Mouse (Mus musculus) midbrain, embryonic 10.5 days (tissue): ENCODE measurements around the gene Pdlim3. TPM values are rescaled to one million over a fixed set of nuclear protein-coding genes. Genes with fewer than 3 reads are reported as not detected.

Experiments
- DNase-seq: peaks from one replicate; pipeline ENCODE4 v3.0.0-alpha.2; 2017; ENCODE audit warnings: low spot score
- H3K27ac ChIP-seq: fragments of 300-500 bp; sonication (generic); replicated peaks from 2 replicates; pipeline ENCODE4 v1.5.1; 2016; ENCODE audit warnings: mild to moderate bottlenecking
- H3K27me3 ChIP-seq: fragments of 300-500 bp; sonication (generic); 2 replicates; pipeline ENCODE4 v1.6.1; 2016; ENCODE audit warnings: low read depth, mild to moderate bottlenecking; ENCODE audit not compliant: poor library complexity, severe bottlenecking
- H3K36me3 ChIP-seq: fragments of 300-500 bp; sonication (generic); 2 replicates; pipeline ENCODE4 v1.6.1; 2016; ENCODE audit warnings: mild to moderate bottlenecking, moderate library complexity
- H3K4me1 ChIP-seq: fragments of 300-500 bp; sonication (generic); 2 replicates; pipeline ENCODE4 v1.6.1; 2016
- H3K4me3 ChIP-seq: fragments of 300-500 bp; sonication (generic); 2 replicates; pipeline ENCODE4 v1.5.1; 2016; ENCODE audit warnings: mild to moderate bottlenecking, moderate library complexity
- H3K9me3 ChIP-seq: fragments of 300-500 bp; sonication (generic); replicated peaks from 2 replicates; pipeline ENCODE4 v1.6.1; 2016; ENCODE audit warnings: mild to moderate bottlenecking
- WGBS: fragments of 180-500 bp; shearing (Covaris S2); methylation state at CpG from one replicate; pipeline ENCODE4 v1.1.7; 2016; 5-methylcytosine and 5-hydroxymethylcytosine counted together
- polyA plus RNA-seq: library from polyadenylated mRNA; unstranded; fragments of >200 nt; fragmentation: Nextera tagmentation; extraction: Ambion mirVana; gene quantifications from 2 replicates; pipeline ENCODE4 v1.2.1, GENCODE M21; 2016

The Pdlim3 gene
- polyA plus RNA-seq, 1 experiment from 2014 or later, result 10.6 TPM

GRCm38 (mm10) chr8:45877680-45878079 is 7.6 kb upstream of the Pdlim3 start:
- peaks cover 30% of the 10 kb centered on the region for H3K4me1 ChIP-seq
- H3K36me3 ChIP-seq, result no peaks in the 10 kb centered on the region
- no peak for DNase-seq
- H3K27ac ChIP-seq, result 0 out of 2 replicates have a peak overlapping the region, but pooled peaks have one; percentile 71
- no peak overlapping the region for H3K4me3 ChIP-seq
- no peaks in the 10 kb centered on the region; the same call in 1 of the 2 replicates for H3K9me3 ChIP-seq
- peaks cover 9% of the 10 kb centered on the region; the same call in 1 of the 2 replicates for H3K27me3 ChIP-seq
- WGBS, result 89% methylated on average over 7 of the region's 7 CpGs

GRCm38 (mm10) chr8:45880457-45880856 is 4.8 kb upstream of the Pdlim3 start:
- H3K4me1 ChIP-seq, result peaks cover 32% of the 10 kb centered on the region
- no peak overlapping the region for H3K4me3 ChIP-seq
- 87% methylated on average over 3 of the region's 3 CpGs for WGBS
- no peak overlapping the region for H3K27ac ChIP-seq
- no peaks in the 10 kb centered on the region for H3K36me3 ChIP-seq
- no peaks in the 10 kb centered on the region; the same call in 1 of the 2 replicates for H3K9me3 ChIP-seq
- no peak for DNase-seq
- peaks cover 35% of the 10 kb centered on the region for H3K27me3 ChIP-seq

- 92% methylated on average over 8 of the region's 8 CpGs for WGBS
- Histone ChIP-seq H3K4me1 (peaks cover 25% of the 10 kb centered on the region), H3K9me3 (no peaks in the 10 kb centered on the region; the same call in 1 of the 2 replicates), H3K36me3 (no peaks in the 10 kb centered on the region), H3K27me3 (peaks cover 45% of the 10 kb centered on the region), H3K4me3 (no peak overlapping the region), H3K27ac (no peak overlapping the region)
- no peak for DNase-seq
Observed at GRCm38 (mm10) chr8:45881726-45882125, 3.5 kb upstream of the Pdlim3 start.

- 65% methylated on average over 4 of the region's 4 CpGs for WGBS
- no peak for DNase-seq
Observed at GRCm38 (mm10) chr8:45883793-45884192, 1.5 kb upstream of the Pdlim3 start.

GRCm38 (mm10) chr8:45884552-45884951 is 709 bp upstream of the Pdlim3 start:
- Histone ChIP-seq H3K27ac (no peak overlapping the region; the same call in 1 of the 2 replicates), H3K27me3 (peaks cover 35% of the 10 kb centered on the region), H3K36me3 (no peaks in the 10 kb centered on the region), H3K4me1 (peaks cover 20% of the 10 kb centered on the region), H3K9me3 (no peaks in the 10 kb centered on the region; the same call in 1 of the 2 replicates), H3K4me3 (peak overlapping the region; percentile 61)
- WGBS, result 18% methylated on average over 13 of the region's 13 CpGs
- peak; percentile 23 for DNase-seq

More at GRCm38 (mm10) chr8:45883793-45884192, 1.5 kb upstream of the Pdlim3 start:
- H3K27me3 ChIP-seq, result peaks cover 35% of the 10 kb centered on the region
- H3K4me1 ChIP-seq, result peaks cover 20% of the 10 kb centered on the region
- no peaks in the 10 kb centered on the region; the same call in 1 of the 2 replicates for H3K9me3 ChIP-seq
- no peaks in the 10 kb centered on the region for H3K36me3 ChIP-seq
- H3K4me3 ChIP-seq, result no peak overlapping the region
- H3K27ac ChIP-seq, result no peak overlapping the region

- Histone ChIP-seq H3K4me1 (peaks cover 20% of the 10 kb centered on the region), H3K9me3 (no peaks in the 10 kb centered on the region), H3K36me3 (no peaks in the 10 kb centered on the region), H3K27ac (peak overlapping the region; percentile 61), H3K4me3 (peak overlapping the region; percentile 61), H3K27me3 (peaks cover 35% of the 10 kb centered on the region)
- WGBS, result 41% methylated on average over 2 of the region's 2 CpGs
- peak; percentile 18 for DNase-seq
Observed at GRCm38 (mm10) chr8:45885775-45886174, 514 bp downstream of the Pdlim3 start.

- H3K9me3 ChIP-seq, result no peaks in the 10 kb centered on the region
- H3K27ac ChIP-seq, result no peak overlapping the region
- H3K4me3 ChIP-seq, result no peak overlapping the region
- DNase-seq, result no peak
- peaks cover 17% of the 10 kb centered on the region for H3K27me3 ChIP-seq
- 94% methylated on average over 7 of the region's 7 CpGs for WGBS
- H3K36me3 ChIP-seq, result no peaks in the 10 kb centered on the region
- H3K4me1 ChIP-seq, result peaks cover 12% of the 10 kb centered on the region
Observed at GRCm38 (mm10) chr8:45889737-45890136, 4.5 kb downstream of the Pdlim3 start.

- no peaks in the 10 kb centered on the region for H3K36me3 ChIP-seq
- 86% methylated on average over 3 of the region's 3 CpGs for WGBS
- DNase-seq, result no peak
Observed at GRCm38 (mm10) chr8:45896590-45896989, 11.3 kb downstream of the Pdlim3 start.

GRCm38 (mm10) chr8:45899783-45900182 is 14.5 kb downstream of the Pdlim3 start:
- H3K36me3 ChIP-seq, result no peaks in the 10 kb centered on the region
- no peak overlapping the region for H3K4me3 ChIP-seq
- no peak overlapping the region for H3K27ac ChIP-seq
- H3K27me3 ChIP-seq, result no peaks in the 10 kb centered on the region; the same call in 1 of the 2 replicates
- peaks cover 7% of the 10 kb centered on the region; the same call in 1 of the 2 replicates for H3K4me1 ChIP-seq
- DNase-seq, result no peak
- H3K9me3 ChIP-seq, result no peaks in the 10 kb centered on the region
- WGBS, result 83% methylated on average over 3 of the region's 3 CpGs

More at GRCm38 (mm10) chr8:45896590-45896989, 11.3 kb downstream of the Pdlim3 start:
- Histone ChIP-seq H3K9me3 (no peaks in the 10 kb centered on the region), H3K27ac (no peak overlapping the region), H3K4me3 (no peak overlapping the region), H3K27me3 (no peaks in the 10 kb centered on the region), H3K4me1 (peaks cover 3% of the 10 kb centered on the region; the same call in 1 of the 2 replicates)

- no peak for DNase-seq
- H3K36me3 ChIP-seq, result no peaks in the 10 kb centered on the region
- H3K9me3 ChIP-seq, result no peaks in the 10 kb centered on the region
- no peak overlapping the region for H3K4me3 ChIP-seq
- H3K27ac ChIP-seq, result no peak overlapping the region
- H3K4me1 ChIP-seq, result peaks cover 7% of the 10 kb centered on the region; the same call in 1 of the 2 replicates
- H3K27me3 ChIP-seq, result no peaks in the 10 kb centered on the region; the same call in 1 of the 2 replicates
- WGBS, result 87% methylated on average over 8 of the region's 8 CpGs
Observed at GRCm38 (mm10) chr8:45901626-45902025, 16.4 kb downstream of the Pdlim3 start.

GRCm38 (mm10) chr8:45903659-45904058 is 18.4 kb downstream of the Pdlim3 start:
- peaks cover 7% of the 10 kb centered on the region; the same call in 1 of the 2 replicates for H3K4me1 ChIP-seq
- no peaks in the 10 kb centered on the region for H3K9me3 ChIP-seq
- no peaks in the 10 kb centered on the region; the same call in 1 of the 2 replicates for H3K27me3 ChIP-seq
- H3K36me3 ChIP-seq, result no peaks in the 10 kb centered on the region
- no peak overlapping the region for H3K27ac ChIP-seq
- DNase-seq, result no peak
- H3K4me3 ChIP-seq, result no peak overlapping the region
- 53% methylated on average over 3 of the region's 3 CpGs for WGBS

- H3K36me3 ChIP-seq, result no peaks in the 10 kb centered on the region
- no peaks in the 10 kb centered on the region for H3K9me3 ChIP-seq
- H3K4me1 ChIP-seq, result 0 out of 2 replicates have a peak, but pooled peaks cover 4% of the 10 kb centered on the region
- WGBS, result 87% methylated on average over 7 of the region's 7 CpGs
- H3K27ac ChIP-seq, result no peak overlapping the region
- no peak overlapping the region for H3K4me3 ChIP-seq
- no peak for DNase-seq
- H3K27me3 ChIP-seq, result no peaks in the 10 kb centered on the region; the same call in 1 of the 2 replicates
Observed at GRCm38 (mm10) chr8:45905591-45906250, 20.5 kb downstream of the Pdlim3 start.

- H3K9me3 ChIP-seq, result no peaks in the 10 kb centered on the region
- no peaks in the 10 kb centered on the region for H3K36me3 ChIP-seq
- H3K4me1 ChIP-seq, result 0 out of 2 replicates have a peak, but pooled peaks cover 4% of the 10 kb centered on the region
- no peak overlapping the region for H3K4me3 ChIP-seq
- no peak for DNase-seq
- WGBS, result 91% methylated on average over 4 of the region's 4 CpGs
- no peak overlapping the region for H3K27ac ChIP-seq
- no peaks in the 10 kb centered on the region; the same call in 1 of the 2 replicates for H3K27me3 ChIP-seq
Observed at GRCm38 (mm10) chr8:45906251-45906619, 21.0 kb downstream of the Pdlim3 start.
